Mouse (Mus musculus) C2C12 (cell line): ENCODE results near the gene Tnfaip8l1. TPM values are rescaled to one million over a fixed set of nuclear protein-coding genes. Genes with fewer than 3 reads are reported as not detected.
A peak's percentile ranks its signal among the peaks of the same experiment; 100 is the strongest.

Source experiments
- H3K27me3 ChIP-seq: one replicate; pipeline ENCODE4 v1.6.1; 2011; ENCODE audit not compliant: control insufficient read depth, insufficient read depth, insufficient read length
- H3K36me3 ChIP-seq: one replicate; pipeline ENCODE4 v1.6.1; 2011; ENCODE audit not compliant: control insufficient read depth, insufficient read depth
- H3K4me3 ChIP-seq: one replicate; pipeline ENCODE4 v1.5.1; 2011; ENCODE audit warnings: mild to moderate bottlenecking, control low read depth; ENCODE audit not compliant: poor library complexity, insufficient read depth, severe bottlenecking
- H3K79me2 ChIP-seq: one replicate; pipeline ENCODE4 v1.6.1; 2011; ENCODE audit not compliant: control insufficient read depth, insufficient read depth
- H3K79me3 ChIP-seq: one replicate; pipeline ENCODE4 v1.6.1; 2011; ENCODE audit warnings: low read depth, control low read depth
- H3ac ChIP-seq: one replicate; pipeline ENCODE3; 2011; ENCODE audit warnings: low read depth; ENCODE audit not compliant: control insufficient read depth, insufficient read length
- CEBPB ChIP-seq: IDR thresholded peaks from one replicate; pipeline ENCODE4 v1.6.1; 2011; ENCODE audit warnings: low read depth, mild to moderate bottlenecking, control low read depth, moderate library complexity
- CTCF ChIP-seq: IDR thresholded peaks from one replicate; pipeline ENCODE4 v1.5.1; 2011; ENCODE audit not compliant: control insufficient read depth, insufficient read depth, insufficient read length
- FOSL1 ChIP-seq: IDR thresholded peaks from one replicate; pipeline ENCODE4 v1.8.0; 2011; ENCODE audit warnings: mild to moderate bottlenecking, low read length; ENCODE audit not compliant: poor library complexity, insufficient read depth, severe bottlenecking
- MAX ChIP-seq: IDR thresholded peaks from one replicate; pipeline ENCODE4 v1.6.1; 2011; ENCODE audit warnings: mild to moderate bottlenecking, control low read depth
- MYOD1 ChIP-seq: IDR thresholded peaks from one replicate; pipeline ENCODE4 v1.6.1; 2011; ENCODE audit warnings: low read depth; ENCODE audit not compliant: control insufficient read depth, insufficient read length
- MYOG ChIP-seq: IDR thresholded peaks from one replicate; pipeline ENCODE4 v1.6.1; 2011; ENCODE audit not compliant: control insufficient read depth, insufficient read length; ENCODE audit errors: extremely low read depth
- USF1 ChIP-seq: IDR thresholded peaks from one replicate; pipeline ENCODE4 v1.6.1; 2011; ENCODE audit warnings: low read depth, mild to moderate bottlenecking, control low read depth, moderate library complexity
- polyA plus RNA-seq: library from polyadenylated mRNA; unstranded; fragments of >200 nt; fragmentation: generic; extraction: Trizol; gene quantifications from one replicate; pipeline ENCODE4 v1.2.1, GENCODE M21; 2012; ENCODE audit warnings: missing spikeins

Tnfaip8l1 gene
- polyA plus RNA-seq, 1 experiment = 2.3 TPM

- no peaks in the 10 kb centered on the region for H3K36me3 ChIP-seq
- H3K79me2 ChIP-seq = no peaks in the 10 kb centered on the region
- H3K4me3 ChIP-seq = no peak overlapping the region
- TF ChIP-seq MYOD1 (no peak), MYOG (no peak), CEBPB (no peak), CTCF (no peak), FOSL1 (no peak), USF1 (no peak), MAX (no peak)
- no peak overlapping the region for H3ac ChIP-seq
- H3K79me3 ChIP-seq = no peaks in the 10 kb centered on the region
- H3K27me3 ChIP-seq = peaks cover 76% of the 10 kb centered on the region
These were observed 13.3 kb upstream of the Tnfaip8l1 start for GRCm38 (mm10) chr17:56148790-56149618.

- Histone ChIP-seq H3K4me3 (no peak overlapping the region), H3K36me3 (no peaks in the 10 kb centered on the region), H3K27me3 (peaks cover 77% of the 10 kb centered on the region), H3K79me2 (no peaks in the 10 kb centered on the region), H3K79me3 (no peaks in the 10 kb centered on the region), H3ac (no peak overlapping the region)
- TF ChIP-seq MYOG (no peak), FOSL1 (no peak), CTCF (no peak), USF1 (no peak), MYOD1 (no peak), CEBPB (no peak), MAX (no peak)
These were observed 12.4 kb upstream of the Tnfaip8l1 start for GRCm38 (mm10) chr17:56149897-56150296.

- Histone ChIP-seq H3K4me3 (no peak overlapping the region), H3K27me3 (peaks cover 75% of the 10 kb centered on the region), H3K79me3 (no peaks in the 10 kb centered on the region), H3K36me3 (no peaks in the 10 kb centered on the region), H3ac (no peak overlapping the region), H3K79me2 (no peaks in the 10 kb centered on the region)
- TF ChIP-seq CEBPB (peak; percentile 81), CTCF (no peak)
These were observed 8.6 kb upstream of the Tnfaip8l1 start for GRCm38 (mm10) chr17:56153643-56154042.

- no peaks in the 10 kb centered on the region for H3K79me2 ChIP-seq
- H3K36me3 ChIP-seq = no peaks in the 10 kb centered on the region
- TF ChIP-seq MYOG (no peak), MYOD1 (no peak), MAX (no peak), CEBPB (no peak), CTCF (peak; percentile 86), FOSL1 (no peak), USF1 (no peak)
- H3K4me3 ChIP-seq = no peak overlapping the region
- H3K79me3 ChIP-seq = no peaks in the 10 kb centered on the region
- H3ac ChIP-seq = no peak overlapping the region
- peaks cover 37% of the 10 kb centered on the region for H3K27me3 ChIP-seq
These were observed 2.5 kb upstream of the Tnfaip8l1 start for GRCm38 (mm10) chr17:56159729-56160128.

- Histone ChIP-seq H3ac (no peak overlapping the region), H3K27me3 (no peaks in the 10 kb centered on the region), H3K36me3 (no peaks in the 10 kb centered on the region), H3K79me3 (no peaks in the 10 kb centered on the region), H3K79me2 (no peaks in the 10 kb centered on the region), H3K4me3 (no peak overlapping the region)
- no peak for TF ChIP-seq CTCF
- no peak for TF ChIP-seq MYOG
- no peak for TF ChIP-seq CEBPB
- no peak for TF ChIP-seq USF1
- no peak for TF ChIP-seq MAX
These were observed 1.3 kb downstream of the Tnfaip8l1 start for GRCm38 (mm10) chr17:56163523-56164102.

- no peak overlapping the region for H3ac ChIP-seq
- TF ChIP-seq CTCF (no peak), FOSL1 (no peak), MYOG (no peak), MAX (no peak), CEBPB (no peak), MYOD1 (no peak), USF1 (no peak)
These were observed 2.2 kb downstream of the Tnfaip8l1 start for GRCm38 (mm10) chr17:56164510-56164909.

More at GRCm38 (mm10) chr17:56164510-56164909, 2.2 kb downstream of the Tnfaip8l1 start:
- Histone ChIP-seq H3K27me3 (no peaks in the 10 kb centered on the region), H3K36me3 (no peaks in the 10 kb centered on the region), H3K4me3 (no peak overlapping the region), H3K79me2 (no peaks in the 10 kb centered on the region), H3K79me3 (no peaks in the 10 kb centered on the region)
